19 mouse cellular contexts compared by ENCODE assay signal in the genomic region with DNA sequence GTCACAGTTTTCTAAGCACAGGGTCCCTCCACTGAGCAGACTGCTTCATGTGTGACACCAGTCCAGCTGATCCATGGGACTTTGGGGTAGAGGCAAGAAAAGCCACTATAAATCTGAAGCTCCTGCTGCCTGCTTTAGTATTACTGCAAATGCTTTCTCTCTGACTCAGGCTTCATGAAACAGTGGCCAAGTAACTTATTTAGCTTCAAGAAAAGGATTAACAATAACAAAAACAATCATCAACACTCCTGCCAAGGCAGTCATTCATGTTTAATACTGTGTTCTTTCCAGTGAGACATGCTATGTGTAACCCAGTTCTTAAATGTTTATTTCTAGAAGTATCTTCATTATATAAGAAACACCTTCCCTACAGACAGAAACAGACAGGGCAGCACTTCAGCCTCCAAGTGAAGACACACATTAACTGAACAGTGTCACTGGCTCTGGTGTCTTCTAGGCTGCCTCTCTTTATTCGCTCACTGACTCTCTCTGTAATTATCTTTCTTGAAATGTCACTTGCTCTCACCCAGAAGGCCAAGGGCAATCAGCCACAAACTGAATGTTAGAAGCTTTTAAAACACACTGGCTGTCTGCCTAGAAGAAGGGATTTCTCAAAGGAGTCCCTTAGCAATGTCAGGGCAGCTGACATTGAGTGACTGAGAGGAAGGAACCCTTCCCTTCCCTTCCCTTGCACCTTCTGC.
DNase-seq lines count a peak whose midpoint lies in the region; ATAC-seq lines count a peak whose summit lies in the region.
"Had no signal": no experiment of that assay in that cellular context is flagged by ENCODE, and none has a peak within 500 bp of the region (broad histone marks: within the 10 kb centered on the region; RNA-seq: fewer than 3 reads in every experiment).

No protein-coding gene starts in this region.

- 0 out of 2 replicates have a peak, but pooled peaks cover 4% of the 10 kb centered on the region for H3K4me1 ChIP-seq in hindbrain, embryonic 14.5 days (replicated peaks; ENCODE audit: control insufficient read depth, insufficient read depth, low read length)
- H3K4me1 ChIP-seq in hindbrain, embryonic 16.5 days (ENCODE audit: control insufficient read depth, insufficient read depth, low read depth, low read length): no peaks in the 10 kb centered on the region; the same call in 1 of the 2 replicates
- no peaks in the 10 kb centered on the region; the same call in 1 of the 2 replicates for H3K4me1 ChIP-seq in midbrain, embryonic 15.5 days
- no peaks in the 10 kb centered on the region for H3K4me1 ChIP-seq in midbrain, embryonic 11.5 days (ENCODE audit: control insufficient read depth, insufficient read depth, low read length)
- H3K4me1 ChIP-seq: embryonic facial prominence, embryonic 10.5 days; heart, embryonic 10.5 days; liver, embryonic 12.5 days had no signal

- no peaks in the 10 kb centered on the region for H3K27me3 ChIP-seq in hindbrain, embryonic 14.5 days (ENCODE audit: control insufficient read depth, insufficient read depth, low read length)
- H3K27me3 ChIP-seq in hindbrain, embryonic 16.5 days (replicated peaks; ENCODE audit: control insufficient read depth, insufficient read depth, low read length): no peaks in the 10 kb centered on the region
- no peaks in the 10 kb centered on the region for H3K27me3 ChIP-seq in midbrain, embryonic 15.5 days (replicated peaks)
- H3K27me3 ChIP-seq in midbrain, embryonic 11.5 days (ENCODE audit: control insufficient read depth, insufficient read depth, low read length): no peaks in the 10 kb centered on the region
- H3K27me3 ChIP-seq: liver, embryonic 12.5 days had no signal

- 66% methylated on average over 1 of the region's 1 CpGs for WGBS in hindbrain, embryonic 14.5 days
- 61% methylated on average over 1 of the region's 1 CpGs for WGBS in hindbrain, embryonic 16.5 days
- 61% methylated on average over 1 of the region's 1 CpGs for WGBS in midbrain, embryonic 15.5 days
- 88% methylated on average over 1 of the region's 1 CpGs for WGBS in midbrain, embryonic 11.5 days

- H3K4me3 ChIP-seq in hindbrain, embryonic 14.5 days (replicated peaks; ENCODE audit: low read length): no peak overlapping the region
- H3K4me3 ChIP-seq in hindbrain, embryonic 16.5 days (ENCODE audit: low read length): no peak overlapping the region
- no peak overlapping the region for H3K4me3 ChIP-seq in midbrain, embryonic 15.5 days
- H3K4me3 ChIP-seq in midbrain, embryonic 11.5 days (ENCODE audit: low read depth, low read length): no peak overlapping the region
- H3K4me3 ChIP-seq: embryonic facial prominence, embryonic 10.5 days; heart, embryonic 10.5 days; liver, embryonic 12.5 days had no signal

- DNase-seq in cerebellum, adult 9-10 months: peak; percentile 5
- DNase-seq in hindbrain, embryonic 14.5 days (ENCODE audit: low spot score): no peak
- no peak for DNase-seq in midbrain, embryonic 11.5 days (ENCODE audit: low spot score, missing footprints)
- peak; percentile 3 for DNase-seq in retina, adult 2 months (ENCODE audit: low read depth, low spot score)
- DNase-seq in thymus, postnatal 0 days (ENCODE audit: low spot score): no peak
- DNase-seq: cerebellum, adult 11 months; heart, postnatal 10 days; layer of hippocampus, adult 9-11 months; lung, embryonic 14.5 days; right cerebral cortex, postnatal 14 days; thymus, postnatal 25 days had no signal

- no peak overlapping the region for H3K9ac ChIP-seq in hindbrain, embryonic 14.5 days
- H3K9ac ChIP-seq in hindbrain, embryonic 16.5 days (ENCODE audit: low read depth, low read length): no peak overlapping the region
- no peak overlapping the region for H3K9ac ChIP-seq in midbrain, embryonic 15.5 days
- H3K9ac ChIP-seq in midbrain, embryonic 11.5 days (ENCODE audit: low read length): no peak overlapping the region
- H3K9ac ChIP-seq: liver, embryonic 12.5 days; lung, embryonic 14.5 days had no signal

- no peaks in the 10 kb centered on the region for H3K36me3 ChIP-seq in hindbrain, embryonic 14.5 days (replicated peaks; ENCODE audit: control insufficient read depth, insufficient read depth)
- H3K36me3 ChIP-seq in hindbrain, embryonic 16.5 days (ENCODE audit: control insufficient read depth, insufficient read depth, low read length): no peaks in the 10 kb centered on the region
- H3K36me3 ChIP-seq in midbrain, embryonic 15.5 days (replicated peaks): no peaks in the 10 kb centered on the region
- no peaks in the 10 kb centered on the region for H3K36me3 ChIP-seq in midbrain, embryonic 11.5 days (ENCODE audit: control insufficient read depth, insufficient read depth, low read length)
- H3K36me3 ChIP-seq: embryonic facial prominence, embryonic 10.5 days; heart, embryonic 10.5 days; liver, embryonic 12.5 days had no signal

- ATAC-seq in cerebellum, adult (ENCODE audit: insufficient number of reproducible peaks, low FRiP score, low TSS enrichment): no peak
- ATAC-seq in hindbrain, embryonic 14.5 days (ENCODE audit: low FRiP score): no peak
- no peak for ATAC-seq in hindbrain, embryonic 16.5 days
- ATAC-seq in midbrain, embryonic 15.5 days (replicated peaks): no peak
- ATAC-seq in midbrain, embryonic 11.5 days (ENCODE audit: low FRiP score): no peak
- ATAC-seq: inflammation-experienced regulatory T-cells, adult 6 months; liver, embryonic 12.5 days had no signal

- H3K4me2 ChIP-seq in hindbrain, embryonic 14.5 days (replicated peaks): no peak overlapping the region
- no peak overlapping the region for H3K4me2 ChIP-seq in hindbrain, embryonic 16.5 days (ENCODE audit: low read length)
- H3K4me2 ChIP-seq in midbrain, embryonic 15.5 days: no peak overlapping the region
- no peak overlapping the region for H3K4me2 ChIP-seq in midbrain, embryonic 11.5 days
- H3K4me2 ChIP-seq: liver, embryonic 12.5 days; lung, embryonic 14.5 days had no signal

- H3K9me3 ChIP-seq in hindbrain, embryonic 14.5 days (ENCODE audit: control insufficient read depth, low read length): no peaks in the 10 kb centered on the region
- no peaks in the 10 kb centered on the region for H3K9me3 ChIP-seq in hindbrain, embryonic 16.5 days (ENCODE audit: control insufficient read depth, low read length)
- H3K9me3 ChIP-seq in midbrain, embryonic 15.5 days: no peaks in the 10 kb centered on the region
- H3K9me3 ChIP-seq in midbrain, embryonic 11.5 days (ENCODE audit: control insufficient read depth, low read length): no peaks in the 10 kb centered on the region
- H3K9me3 ChIP-seq: embryonic facial prominence, embryonic 10.5 days; heart, embryonic 10.5 days; liver, embryonic 12.5 days had no signal

- H3K27ac ChIP-seq in hindbrain, embryonic 14.5 days: 0 out of 2 replicates have a peak overlapping the region, but pooled peaks have one; percentile 23
- no peak overlapping the region for H3K27ac ChIP-seq in hindbrain, embryonic 16.5 days (ENCODE audit: low read depth, low read length)
- H3K27ac ChIP-seq in midbrain, embryonic 15.5 days: peak overlapping the region; percentile 35; the same call in 1 of the 2 replicates
- H3K27ac ChIP-seq in midbrain, embryonic 11.5 days (ENCODE audit: low read depth, low read length): no peak overlapping the region
- H3K27ac ChIP-seq: embryonic facial prominence, embryonic 10.5 days; heart, embryonic 10.5 days; liver, embryonic 12.5 days; stomach, postnatal 0 days had no signal

Comparison
In these comparisons a context has a peak if more than half of its experiments do, and no peak if none do; other contexts are left out.
1. H3K27ac ChIP-seq: peak in hindbrain, embryonic 14.5 days (single experiment) and midbrain, embryonic 15.5 days (single experiment); none in hindbrain, embryonic 16.5 days (single experiment) and midbrain, embryonic 11.5 days (single experiment).
2. DNase-seq: peak in cerebellum, adult 9-10 months (single experiment) and retina, adult 2 months (single experiment); none in hindbrain, embryonic 14.5 days (single experiment), midbrain, embryonic 11.5 days (single experiment) and thymus, postnatal 0 days (single experiment).